Mouse (Mus musculus) heart, postnatal 36 days (tissue): Measurements from ENCODE around the gene Gramd4. TPM values are rescaled to one million over a fixed set of nuclear protein-coding genes. Genes with fewer than 3 reads are reported as not detected.
"Not testable (repeated sequence)": the region's sequence is repeated elsewhere in the genome, so short reads cannot be mapped to it uniquely, and the experiment has no call there.

Source experiments
- DNase-seq, 2 experiments: peaks; one replicate each; pipeline ENCODE4 v3.0.0; 2021 to 2022
- intact Hi-C: fragments of 180-260 bp; cut with DNase I; formaldehyde crosslinking; loops from one replicate; pipeline ENCODE4 v1.15.1; 2025
- total RNA-seq, 2 experiments: library from RNA; stranded (reverse); gene quantifications; 2 replicates each; pipeline ENCODE4 v1.2.3; 2021

The Gramd4 gene
- total RNA-seq, 2 experiments from 2014 or later = 29.6 to 35.3 TPM

GRCm38 (mm10) chr15:86146922-86147321 is 89.4 kb downstream of the Gramd4 start:
- intact Hi-C loops = no loop called here
- DNase-seq = no peak

DNA sequence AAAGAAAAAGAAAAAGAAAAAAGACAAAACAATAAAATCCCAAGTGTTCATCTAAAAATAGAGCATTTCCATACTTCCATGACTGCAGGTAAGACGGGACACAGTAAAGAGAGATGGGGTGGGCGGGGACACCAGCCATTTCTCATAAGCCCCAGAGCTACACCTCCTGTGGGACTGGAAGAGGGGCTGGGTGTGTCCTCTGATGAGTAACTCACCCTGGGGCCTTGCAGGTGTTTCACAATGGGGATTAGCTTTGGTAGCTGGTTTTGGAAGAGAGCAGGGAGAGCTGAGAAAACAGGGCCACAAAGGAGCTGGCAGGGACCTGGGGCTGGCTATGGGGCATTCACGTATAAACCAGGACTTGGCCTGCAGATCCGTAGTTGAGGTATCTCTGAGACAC is 93.1 kb downstream of the Gramd4 start:
- intact Hi-C loops = no loop called here
- DNase-seq = no peak

DNA sequence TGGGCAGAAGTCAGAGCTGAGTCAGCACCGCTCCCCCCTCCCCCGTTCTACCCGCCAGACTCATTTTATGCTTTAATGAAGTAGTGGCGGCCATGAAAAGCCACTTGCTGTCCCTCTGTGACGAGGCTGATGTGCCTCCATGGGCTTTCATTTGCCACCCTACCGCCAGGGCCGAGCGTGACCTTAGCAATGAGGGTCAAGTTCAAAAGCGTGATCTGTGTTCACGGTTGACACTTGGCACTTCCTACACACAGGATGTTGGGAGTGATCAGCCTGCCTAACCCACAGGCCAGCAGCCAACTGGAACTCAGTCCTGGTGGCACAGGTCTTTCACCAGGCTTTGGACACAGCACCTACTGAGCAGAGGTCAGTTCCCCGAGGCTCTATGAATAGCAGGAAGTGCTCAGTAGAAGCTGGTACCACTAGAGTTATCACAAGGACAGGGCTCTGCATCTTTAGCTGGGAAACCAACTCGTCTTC is 96.0 kb downstream of the Gramd4 start:
- no peak for DNase-seq

GRCm38 (mm10) chr15:86156492-86156891 is 99.0 kb downstream of the Gramd4 start:
- intact Hi-C loops = no loop called here

More for the DNA sequence above, 96.0 kb downstream of the Gramd4 start:
- intact Hi-C loops = no loop called here

GRCm38 (mm10) chr15:86159093-86159492 is 101.6 kb downstream of the Gramd4 start:
- no peak for DNase-seq
- intact Hi-C loops = loop anchor here (2.0 kb wide), 1 partner anchor 46 kb away; no protein-coding TSS in a partner anchor

More at GRCm38 (mm10) chr15:86156492-86156891, 99.0 kb downstream of the Gramd4 start:
- no peak for DNase-seq

GRCm38 (mm10) chr15:86159719-86160118 is 102.2 kb downstream of the Gramd4 start:
- no peak for DNase-seq
- intact Hi-C loops = loop anchor here (2.0 kb wide), 1 partner anchor 45 kb away; no protein-coding TSS in a partner anchor

GRCm38 (mm10) chr15:86160906-86161305 is 103.4 kb downstream of the Gramd4 start:
- DNase-seq = no peak
- intact Hi-C loops = no loop called here

DNA sequence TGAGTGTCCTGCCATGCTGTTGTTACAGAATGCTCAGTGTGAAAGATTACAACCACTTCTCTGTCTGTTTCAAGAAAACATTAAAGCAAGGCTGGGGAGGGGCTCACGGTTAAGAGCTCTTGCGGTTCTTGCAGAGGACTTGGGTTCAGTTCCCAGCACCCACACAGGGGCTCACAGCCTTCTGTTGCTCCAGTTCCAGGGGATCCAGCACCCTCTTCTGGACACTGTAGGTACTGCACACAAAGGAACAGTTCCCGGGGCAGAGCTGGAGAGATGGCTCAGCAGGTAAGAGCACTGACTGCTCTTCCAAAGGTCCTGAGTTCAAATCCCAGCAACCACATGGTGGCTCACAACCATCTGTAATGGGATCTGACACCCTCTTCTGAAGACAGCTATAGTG is 104.3 kb downstream of the Gramd4 start:
- intact Hi-C loops = not testable (repeated sequence)

DNA sequence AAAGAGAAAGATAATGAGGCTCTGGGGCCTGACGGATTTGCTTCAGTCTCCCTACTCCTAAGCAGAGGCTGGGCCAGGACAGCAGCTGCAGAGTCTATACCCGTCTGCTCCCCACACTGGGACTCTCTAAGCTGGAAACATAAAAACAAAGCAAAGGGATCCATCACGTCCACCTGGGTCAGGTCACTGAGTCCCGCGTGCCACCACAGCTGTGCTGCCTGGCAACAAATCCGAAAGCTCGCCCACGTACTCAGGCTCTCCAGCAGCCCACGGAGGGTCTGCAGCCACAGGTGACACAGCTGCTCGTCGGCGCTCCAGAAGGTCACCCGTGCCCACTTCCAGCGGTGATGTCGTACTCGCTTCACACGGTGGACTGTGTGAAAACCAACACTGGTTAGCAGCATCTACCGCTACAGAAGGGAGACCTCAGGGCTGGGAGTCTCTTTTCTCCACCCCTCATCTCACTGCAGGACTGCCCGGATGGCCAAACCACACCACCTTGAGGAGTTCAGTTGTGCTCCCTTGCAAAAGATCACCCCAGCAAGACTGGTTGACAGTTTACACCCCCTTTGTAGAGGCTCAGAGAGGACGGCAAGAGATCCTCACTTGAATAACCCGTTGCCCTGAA is 107.3 kb downstream of the Gramd4 start:
- DNase-seq = no peak
- intact Hi-C loops = loop anchor here (5.0 kb wide), 1 partner anchor 62 kb away; no protein-coding TSS in a partner anchor

More for the DNA sequence above, 104.3 kb downstream of the Gramd4 start:
- not testable (repeated sequence) for DNase-seq

GRCm38 (mm10) chr15:86165811-86166590 is 108.5 kb downstream of the Gramd4 start:
- intact Hi-C loops = loop anchor here (5.0 kb wide), 1 partner anchor 61 kb away; no protein-coding TSS in a partner anchor

DNA sequence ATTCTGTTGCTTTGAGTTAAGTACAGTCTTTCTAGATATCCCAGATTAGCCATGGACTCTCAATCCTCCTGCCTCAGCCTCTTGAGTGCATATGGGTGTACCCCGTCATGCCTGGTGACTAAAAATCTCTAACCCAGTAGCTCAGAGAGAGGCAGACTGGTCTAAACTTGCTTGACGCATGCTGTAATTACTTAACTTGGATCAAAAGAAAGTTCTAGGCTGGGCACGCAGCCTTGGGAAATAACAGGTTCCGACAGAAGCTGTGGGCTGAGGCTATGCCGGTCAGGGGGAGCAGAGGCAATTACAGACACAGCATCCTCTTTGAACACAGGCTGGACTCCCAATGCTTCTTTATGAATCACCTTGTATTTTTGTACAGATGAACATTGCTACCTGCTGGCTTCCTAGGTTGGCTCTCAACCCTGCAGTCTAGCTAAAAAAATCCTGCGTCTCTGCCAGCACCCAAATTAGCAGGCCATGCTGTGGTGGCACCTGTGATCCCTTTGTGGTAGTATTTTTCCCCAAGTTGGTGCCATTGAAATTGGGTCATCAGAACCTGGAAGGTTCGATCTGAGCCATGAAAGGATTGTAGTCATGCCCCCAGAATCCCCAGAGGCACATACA is 109.6 kb downstream of the Gramd4 start:
- DNase-seq = no peak
- intact Hi-C loops = loop anchor here (5.0 kb wide), 1 partner anchor 60 kb away; no protein-coding TSS in a partner anchor

More at GRCm38 (mm10) chr15:86165811-86166590, 108.5 kb downstream of the Gramd4 start:
- no peak for DNase-seq

DNA sequence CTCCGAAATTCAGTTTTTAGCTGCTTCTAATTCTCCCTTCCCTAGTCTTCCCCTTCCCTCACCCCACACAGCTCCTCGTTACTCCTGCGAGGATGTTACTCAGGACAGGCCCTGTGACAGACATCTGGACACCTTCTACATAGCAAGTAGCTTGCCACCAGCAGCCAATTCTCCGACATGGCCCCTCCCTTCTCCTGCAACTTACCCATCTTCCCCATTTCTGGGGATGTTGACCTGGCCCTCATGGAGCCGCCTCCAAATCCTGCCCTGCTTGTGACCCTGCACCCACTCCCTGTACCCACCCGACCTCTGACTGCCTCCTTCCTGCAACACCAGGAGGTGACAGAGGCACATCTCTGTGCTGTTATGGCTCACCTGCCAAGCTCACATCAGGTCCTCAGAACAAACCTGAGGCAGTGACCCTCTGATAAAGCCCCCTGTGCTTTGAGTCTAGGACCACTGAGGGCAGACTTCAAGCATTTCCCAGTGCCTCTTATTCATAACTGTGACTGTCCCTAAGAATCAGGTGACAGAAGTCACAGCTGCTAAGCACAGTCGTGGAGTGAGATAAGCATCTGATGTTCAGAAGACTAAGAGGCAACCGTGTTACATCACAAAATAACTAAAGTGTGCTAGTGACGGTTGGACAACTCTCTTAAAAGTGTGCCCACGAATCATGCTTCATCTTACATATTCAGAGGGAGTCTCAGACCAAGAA is 110.5 kb downstream of the Gramd4 start:
- DNase-seq = no peak
- intact Hi-C loops = loop anchor here (2.0 to 5.0 kb wide), 2 partner anchors 21 to 59 kb away; no protein-coding TSS in a partner anchor

GRCm38 (mm10) chr15:86168505-86168867 is 111.0 kb downstream of the Gramd4 start:
- intact Hi-C loops = loop anchor here (2.0 to 5.0 kb wide), 2 partner anchors 20 to 59 kb away; no protein-coding TSS in a partner anchor
- peak in 1 of 2 experiments; percentile 27 for DNase-seq

GRCm38 (mm10) chr15:86168941-86169816 is 111.7 kb downstream of the Gramd4 start:
- peak in 1 of 2 experiments; percentile 53 for DNase-seq
- intact Hi-C loops = loop anchor here (2.0 to 5.0 kb wide), 2 partner anchors 20 to 58 kb away; no protein-coding TSS in a partner anchor

DNA sequence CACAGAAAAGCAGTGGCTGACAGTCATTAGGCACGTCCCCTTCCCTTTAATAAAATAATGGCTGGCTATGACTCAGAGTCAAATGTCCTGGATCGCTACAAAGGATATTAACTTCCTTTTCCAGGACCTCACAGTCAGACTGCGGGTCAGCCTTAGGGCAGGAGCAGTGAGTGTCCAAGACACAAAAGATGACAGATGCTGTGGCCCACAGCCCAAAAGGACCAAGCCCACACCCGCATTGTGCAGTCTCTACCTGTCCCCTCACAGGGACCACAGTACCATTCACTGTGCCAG is 112.3 kb downstream of the Gramd4 start:
- intact Hi-C loops = loop anchor here (2.0 to 10.0 kb wide), 3 partner anchors 19 to 935 kb away; no protein-coding TSS in a partner anchor

DNA sequence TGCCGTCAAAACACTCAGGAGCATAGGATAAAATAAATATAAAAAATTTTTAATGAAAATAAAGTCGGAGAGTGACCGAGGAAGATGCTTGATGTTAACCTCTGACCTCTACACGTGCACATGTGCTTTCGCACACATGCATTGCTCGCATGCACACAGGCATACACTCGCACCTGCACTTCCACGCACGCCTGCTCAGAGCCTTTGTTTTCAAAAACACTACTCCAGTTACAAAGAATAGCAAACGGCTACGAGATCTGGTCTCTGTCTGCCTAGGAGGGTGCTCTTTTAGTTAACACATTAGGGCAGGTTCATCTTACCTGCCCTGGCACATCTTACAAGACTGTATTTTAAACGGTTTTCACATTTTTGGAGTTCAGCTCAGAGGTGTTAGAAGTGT is 113.8 kb downstream of the Gramd4 start:
- no peak for DNase-seq
- intact Hi-C loops = loop anchor here (10.0 kb wide), 1 partner anchor 933 kb away; no protein-coding TSS in a partner anchor

More for the DNA sequence above, 112.3 kb downstream of the Gramd4 start:
- peak in 1 of 2 experiments; percentile 27 for DNase-seq

DNA sequence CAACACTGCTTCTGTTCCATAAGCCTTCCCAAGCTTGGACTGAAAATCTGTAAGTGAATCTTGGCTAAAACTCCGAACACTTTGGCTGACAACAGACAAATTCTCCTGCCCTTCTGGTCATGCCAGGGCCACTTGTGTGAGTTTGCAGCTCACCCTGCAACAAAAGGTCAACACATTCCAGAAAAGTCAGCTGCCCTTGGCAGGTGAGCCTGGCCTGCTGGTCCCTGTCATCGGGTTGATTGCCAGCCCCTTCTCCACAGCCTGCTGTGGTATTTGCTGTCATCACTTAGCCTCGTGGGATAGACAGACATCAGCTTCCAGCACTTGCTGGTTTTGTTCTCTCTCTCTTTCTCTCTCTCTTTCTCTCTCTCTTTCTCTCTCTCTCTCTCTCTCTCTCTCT is 114.6 kb downstream of the Gramd4 start:
- intact Hi-C loops = loop anchor here (10.0 kb wide), 1 partner anchor 933 kb away; no protein-coding TSS in a partner anchor

DNA sequence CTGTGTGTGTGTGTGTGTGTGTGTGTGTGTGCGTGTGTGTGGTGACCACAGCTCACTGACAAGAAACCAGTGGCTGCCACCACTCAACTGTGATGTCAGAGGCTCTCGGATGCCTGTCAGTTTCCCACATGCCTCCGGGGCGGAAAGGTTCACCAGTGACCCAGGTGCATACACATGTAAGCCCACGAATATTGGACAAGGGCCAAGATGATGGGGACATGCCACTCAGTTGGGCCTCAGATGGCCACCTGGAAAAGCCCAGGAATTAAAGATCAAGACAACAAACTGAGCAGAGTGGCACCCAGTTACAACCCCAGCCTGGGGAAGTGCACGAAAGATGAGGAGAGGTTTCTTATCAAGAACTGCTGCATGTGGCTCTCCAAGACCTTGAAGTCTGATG is 115.0 kb downstream of the Gramd4 start:
- intact Hi-C loops = loop anchor here (10.0 kb wide), 1 partner anchor 932 kb away; no protein-coding TSS in a partner anchor
- peak in 1 of 2 experiments; percentile 38 for DNase-seq

More for the DNA sequence above, 114.6 kb downstream of the Gramd4 start:
- DNase-seq = peak; percentile 42 to 54
